Mouse (Mus musculus): Measurements from ENCODE around the gene Kiz.

The Kiz gene

DNA sequence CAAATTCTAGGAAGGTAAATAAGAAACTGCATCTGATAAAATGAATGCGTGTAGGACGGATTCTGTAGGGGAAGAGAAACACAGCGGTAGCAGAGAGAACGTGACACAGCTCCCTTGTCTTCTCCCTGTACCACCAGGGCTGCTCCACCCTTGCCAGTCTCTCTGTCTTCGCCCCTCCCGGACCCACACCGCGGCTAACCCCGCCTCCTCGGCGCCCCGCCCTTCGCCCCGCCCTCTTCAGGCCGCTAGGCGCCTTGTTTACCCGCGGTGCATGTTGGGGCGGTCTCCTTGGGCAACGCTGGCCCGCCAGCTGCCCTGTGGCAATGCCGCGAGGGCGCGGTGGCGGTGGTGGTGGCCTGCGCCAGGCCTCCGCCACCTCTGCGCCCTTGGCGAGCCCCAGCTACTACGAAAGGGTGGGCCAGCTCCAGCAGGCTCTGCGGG, at the start of gene Kiz:
Gene Kiz, plus strand, starts transcription at position 266 of the 441 bp plus-strand sequence.
- peak; percentile 93 for DNase-seq (ENCODE audit: low spot score in 2 of 2)

DNA sequence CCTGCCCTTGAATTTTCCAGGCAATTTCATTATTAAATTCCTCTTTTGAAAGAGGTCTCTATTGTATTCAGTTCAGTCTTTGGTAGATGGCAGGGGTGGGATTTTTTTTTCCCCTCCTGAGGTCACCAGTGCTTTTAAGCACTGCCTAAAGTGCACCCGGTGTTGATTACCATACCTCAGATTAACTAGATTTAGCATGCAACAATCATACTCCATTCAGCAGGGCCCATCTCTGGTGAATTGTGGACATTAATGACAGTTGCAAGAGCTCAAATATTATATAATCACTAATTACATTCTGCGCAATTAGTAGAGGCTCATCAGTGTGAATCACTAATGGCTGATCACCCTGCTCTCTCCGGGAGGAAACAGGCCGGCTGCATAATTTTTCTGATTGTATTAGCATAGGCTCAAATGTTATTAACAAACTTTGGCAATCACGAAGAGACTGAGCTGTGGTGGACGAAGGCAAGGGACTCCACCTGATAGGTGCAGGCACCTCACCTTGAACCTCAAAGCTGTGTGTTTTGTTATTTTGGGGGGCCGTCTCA, 45.9 kb upstream of the Kiz start:
- no peak for DNase-seq (ENCODE audit: low spot score in 2 of 2)

DNA sequence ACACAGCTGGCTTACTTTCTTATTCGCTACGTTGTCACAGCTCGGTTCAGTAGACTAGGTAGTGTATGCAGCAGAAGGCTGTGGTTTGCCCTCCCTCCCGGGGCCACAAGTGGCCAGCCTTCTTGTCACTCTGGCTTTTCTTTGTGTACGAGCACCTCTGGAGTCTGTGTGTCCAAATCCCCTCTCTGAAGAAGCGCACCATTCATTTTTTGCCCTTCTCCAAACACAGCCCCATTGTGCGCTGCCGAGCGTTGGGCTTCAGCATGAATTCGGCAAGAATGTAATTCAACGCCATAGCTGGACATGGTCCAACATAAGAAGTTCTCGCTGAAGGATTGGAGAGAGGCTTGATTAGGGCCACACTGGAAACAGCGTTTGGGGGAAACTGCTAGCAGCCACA, 45.0 kb upstream of the Kiz start:
- DNase-seq (ENCODE audit: low spot score in 2 of 2), result no peak

DNA sequence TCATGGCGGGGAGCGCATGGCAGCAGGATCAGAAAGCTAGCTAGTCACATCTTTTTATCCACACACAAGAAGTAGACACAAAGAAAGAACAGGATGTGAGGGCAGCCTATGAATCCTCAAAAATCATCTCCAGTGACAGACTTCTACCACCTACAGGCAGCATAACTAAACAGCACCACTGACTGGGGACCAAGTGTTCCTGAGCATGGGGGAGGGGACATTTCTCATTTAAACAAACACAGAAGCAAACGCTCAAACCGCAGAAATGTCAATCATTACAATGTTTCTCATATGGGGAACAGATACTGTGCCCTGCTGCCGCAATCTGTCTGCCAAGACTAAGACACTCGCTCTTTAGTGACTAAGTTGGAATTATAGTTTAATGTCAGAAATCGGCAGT, 40.7 kb upstream of the Kiz start:
- no peak for DNase-seq (ENCODE audit: low spot score in 2 of 2)

DNA sequence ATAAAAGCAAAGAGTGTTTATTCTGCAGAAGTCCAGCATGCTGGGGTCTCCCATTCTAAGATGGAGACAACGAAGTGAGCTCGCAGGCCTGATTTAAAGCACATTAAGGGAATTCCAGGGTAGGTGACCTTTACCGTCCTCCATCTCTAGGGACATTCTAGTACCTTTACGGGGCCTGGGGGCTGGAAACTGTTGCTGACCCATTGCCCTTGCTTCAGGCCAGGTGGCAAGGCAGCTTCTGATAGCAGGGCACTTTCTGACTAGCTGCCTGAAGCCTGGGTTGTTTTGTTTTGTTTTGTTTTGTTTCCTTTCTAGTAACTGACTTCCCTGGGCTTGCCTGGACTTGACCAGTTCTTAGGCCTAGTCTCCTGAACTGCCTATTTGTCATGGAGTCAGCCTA, 36.6 kb upstream of the Kiz start:
- no peak for DNase-seq (ENCODE audit: low spot score in 2 of 2)

DNA sequence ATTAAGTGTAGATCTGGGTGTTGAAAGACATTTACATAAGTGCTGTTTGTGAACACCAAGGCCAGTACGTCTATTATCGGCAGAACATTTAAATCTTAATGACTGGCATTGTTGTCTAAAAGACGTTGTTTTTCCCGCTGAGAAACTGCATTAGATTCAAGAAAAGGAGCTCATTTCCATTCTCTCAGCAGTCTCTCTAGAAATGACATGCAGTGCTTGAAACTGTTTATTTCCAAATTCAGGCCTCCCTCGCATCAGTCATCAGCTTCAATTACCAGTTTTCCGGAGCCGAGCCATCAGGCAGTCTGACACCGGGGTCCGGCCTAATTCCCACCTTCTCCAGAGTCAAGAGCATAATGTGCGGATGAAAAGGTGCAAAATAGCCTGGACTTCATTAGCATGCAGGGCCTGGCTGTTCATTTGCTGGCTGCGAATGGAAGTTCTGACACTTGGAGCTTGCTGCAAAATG, 32.1 kb upstream of the Kiz start:
- no peak for DNase-seq (ENCODE audit: low spot score in 2 of 2)

DNA sequence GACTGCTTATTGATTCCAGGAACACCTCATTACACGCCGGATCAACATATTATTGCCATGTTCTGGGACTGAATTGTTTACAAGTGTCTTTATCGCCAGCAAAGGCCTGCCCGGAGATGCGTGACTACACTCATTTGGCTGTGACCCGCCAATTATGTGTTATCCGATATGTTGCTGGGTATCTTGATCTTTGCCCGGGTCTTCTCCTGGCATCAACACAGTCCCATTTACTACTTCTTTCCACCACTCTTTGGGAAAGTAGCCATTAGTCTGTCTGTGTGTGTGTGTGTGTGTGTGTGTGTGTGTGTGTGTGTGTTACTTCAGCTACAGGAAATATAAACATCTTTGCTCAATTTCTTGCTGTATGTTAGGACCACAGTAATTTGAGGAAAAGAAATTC, 31.6 kb upstream of the Kiz start:
- DNase-seq (ENCODE audit: low spot score in 2 of 2), result no peak

DNA sequence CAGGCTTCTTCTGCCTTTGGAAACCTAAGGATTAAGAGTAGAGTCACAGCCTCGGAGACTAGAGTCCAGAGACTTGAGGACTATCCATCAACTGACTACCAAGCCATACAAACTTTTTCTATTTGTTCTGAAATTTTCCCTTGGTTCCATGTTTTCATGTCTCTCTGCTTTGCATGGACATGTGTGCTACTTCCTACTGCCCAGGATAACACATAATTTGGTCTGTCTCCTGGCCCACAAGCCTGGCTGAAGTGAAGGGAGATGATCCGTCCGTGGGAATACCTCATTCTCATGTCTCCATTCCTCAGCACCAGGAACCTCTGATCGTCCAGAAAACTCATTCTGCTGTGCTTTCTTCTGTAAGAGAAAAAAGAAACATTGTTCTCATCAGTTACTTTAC, 27.7 kb upstream of the Kiz start:
- no peak for DNase-seq (ENCODE audit: low spot score in 2 of 2)

DNA sequence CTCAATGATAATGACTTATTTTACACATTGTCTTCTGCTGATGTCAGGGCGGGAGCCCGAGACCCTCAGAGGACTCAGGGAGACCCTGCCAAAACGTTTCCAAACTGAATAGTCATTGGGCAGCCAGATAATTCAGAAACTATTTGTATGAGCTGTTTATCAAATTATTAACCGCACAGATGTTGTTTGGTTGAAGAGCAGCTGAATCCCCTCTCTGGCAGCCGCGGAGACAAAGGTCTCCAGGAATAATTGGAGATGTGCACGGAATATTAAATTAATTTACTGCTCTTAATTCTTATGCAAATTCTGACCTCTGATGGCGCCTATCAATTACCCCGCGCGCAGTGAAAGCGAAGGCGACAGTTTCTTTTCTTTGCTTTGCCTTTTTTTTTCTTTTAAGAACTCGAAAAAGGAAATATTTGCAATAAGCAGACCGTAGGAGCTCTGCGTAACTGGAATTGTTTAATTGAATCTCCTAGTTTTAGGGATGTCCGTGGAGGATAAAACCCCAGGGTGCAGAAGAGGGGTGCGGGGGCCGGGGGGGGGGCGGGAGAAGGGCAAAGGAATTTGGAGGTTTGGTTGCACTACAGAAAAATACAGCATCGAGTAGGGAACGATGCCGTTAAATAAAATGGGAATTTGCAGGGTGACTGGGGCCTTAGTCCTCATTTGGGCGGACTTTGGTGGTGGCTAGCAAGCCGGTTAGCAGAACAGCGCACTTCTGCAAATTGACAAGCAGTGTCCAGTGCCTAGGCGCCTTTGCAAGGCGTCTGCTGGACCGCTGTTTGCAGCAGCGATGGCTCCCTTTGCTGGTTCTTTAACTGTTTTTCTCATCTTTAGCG, 22.2 kb upstream of the Kiz start:
- no peak for DNase-seq (ENCODE audit: low spot score in 2 of 2)

DNA sequence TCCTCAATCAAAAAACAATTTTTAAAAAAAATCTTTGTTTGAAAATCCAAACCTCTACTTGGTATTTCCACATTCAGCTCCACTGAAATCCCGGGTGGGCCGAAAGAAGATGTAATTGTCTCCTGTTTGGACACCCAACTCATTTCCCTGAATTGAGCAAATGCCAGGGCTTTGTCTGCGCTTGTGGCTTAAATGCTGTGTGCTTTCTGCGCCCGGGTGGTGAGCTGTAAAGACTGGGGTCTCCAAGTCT, 21.7 kb upstream of the Kiz start:
- no peak for DNase-seq (ENCODE audit: low spot score in 2 of 2)

DNA sequence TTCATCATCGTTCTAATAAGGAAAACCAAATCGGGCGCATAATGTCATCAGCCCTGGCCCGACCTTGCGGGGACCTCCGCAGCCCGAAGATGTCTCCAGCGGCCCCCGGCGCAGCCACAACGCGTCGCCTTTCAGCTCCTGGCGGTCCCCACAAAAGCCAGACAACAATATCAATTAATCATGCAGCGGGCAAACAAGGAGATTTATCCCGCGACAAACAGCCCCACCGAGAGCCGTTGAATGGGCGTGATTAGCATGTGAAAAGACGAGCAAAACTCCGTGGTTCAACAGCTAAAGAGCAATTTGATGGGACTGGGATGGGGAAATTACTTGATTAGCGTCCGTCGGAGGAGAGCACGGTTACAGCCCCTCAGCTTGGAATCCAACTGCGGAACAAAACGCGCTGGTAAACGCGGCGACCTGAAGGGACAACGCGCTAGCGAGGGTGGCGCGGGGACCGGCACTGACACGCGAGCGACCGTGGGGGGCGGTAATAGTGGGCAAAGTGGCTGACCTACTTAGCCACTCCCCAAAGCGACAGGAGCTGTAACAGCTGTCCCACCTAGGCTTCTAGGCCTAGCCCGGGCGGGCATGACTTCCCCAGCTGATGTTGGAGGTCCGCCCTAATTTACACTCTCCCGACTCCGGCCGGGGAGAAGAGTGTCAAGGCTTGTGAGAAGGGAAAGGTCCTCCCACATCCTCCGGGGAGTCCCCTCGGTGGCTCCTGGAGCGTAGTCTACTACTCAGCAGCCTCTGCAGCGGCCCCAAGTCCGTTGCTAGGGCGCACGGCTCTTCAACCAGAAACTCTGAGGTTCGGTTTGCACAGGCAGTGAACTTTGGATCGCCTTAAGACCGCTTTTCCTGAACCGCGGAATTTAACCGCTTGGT, 21.1 kb upstream of the Kiz start:
- DNase-seq (ENCODE audit: low spot score in 2 of 2), result no peak

DNA sequence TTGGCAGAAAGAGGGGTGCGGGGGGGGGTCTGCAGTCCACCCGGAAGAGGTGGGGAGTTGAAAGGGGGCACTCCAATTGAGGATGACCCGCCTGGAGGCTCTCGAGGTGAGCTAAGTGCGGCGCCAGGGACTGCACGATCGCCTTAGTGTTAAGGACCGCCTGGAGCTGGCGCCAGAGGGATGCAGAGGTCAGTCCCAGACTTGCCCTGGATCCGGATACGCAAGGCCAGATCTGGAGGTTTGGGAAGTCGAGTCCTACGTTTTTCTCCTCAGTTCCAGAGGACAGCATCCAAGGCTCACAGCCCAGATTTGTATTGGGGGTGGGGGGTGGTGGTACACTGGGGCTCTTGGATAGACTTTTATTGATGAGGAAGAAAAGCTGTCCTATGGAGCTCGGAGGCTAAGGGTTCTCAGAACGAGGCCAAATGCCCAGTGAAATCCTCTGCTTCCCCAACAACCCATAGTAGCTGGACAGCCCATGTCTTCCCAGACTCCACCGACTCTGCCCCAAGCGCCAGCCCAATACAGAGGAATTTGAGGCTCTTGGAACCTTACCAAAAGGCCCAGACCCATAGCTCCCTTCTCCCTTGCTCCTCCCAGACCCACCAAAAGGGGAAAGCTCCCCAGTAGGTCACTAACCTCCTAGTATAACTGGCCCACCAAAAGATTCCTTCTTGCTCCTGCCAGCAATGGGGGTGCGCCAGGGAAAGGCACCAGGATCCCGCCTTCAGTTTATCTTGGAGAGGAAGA, 20.2 kb upstream of the Kiz start:
- DNase-seq (ENCODE audit: low spot score in 2 of 2), result no peak

DNA sequence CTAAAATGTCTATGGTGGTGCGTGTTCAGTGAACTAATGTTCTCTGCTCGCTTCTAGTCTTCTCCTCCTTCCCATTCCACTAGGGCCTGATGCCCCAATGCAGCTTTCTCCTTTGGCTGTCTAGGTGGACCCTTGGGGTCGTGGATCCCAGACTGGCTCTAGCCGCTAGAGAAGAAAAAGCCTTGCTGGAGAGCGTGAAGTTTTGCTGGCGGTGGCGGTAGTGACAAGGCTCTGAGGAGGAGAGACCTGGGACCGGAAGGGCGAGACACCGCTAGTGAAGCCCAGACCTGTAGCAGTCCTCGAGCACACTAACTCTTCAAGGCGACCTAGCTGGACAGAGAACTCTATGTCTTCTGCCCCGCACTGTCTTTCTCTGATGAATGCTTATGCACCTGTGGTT, 19.4 kb upstream of the Kiz start:
- DNase-seq (ENCODE audit: low spot score in 2 of 2), result no peak

DNA sequence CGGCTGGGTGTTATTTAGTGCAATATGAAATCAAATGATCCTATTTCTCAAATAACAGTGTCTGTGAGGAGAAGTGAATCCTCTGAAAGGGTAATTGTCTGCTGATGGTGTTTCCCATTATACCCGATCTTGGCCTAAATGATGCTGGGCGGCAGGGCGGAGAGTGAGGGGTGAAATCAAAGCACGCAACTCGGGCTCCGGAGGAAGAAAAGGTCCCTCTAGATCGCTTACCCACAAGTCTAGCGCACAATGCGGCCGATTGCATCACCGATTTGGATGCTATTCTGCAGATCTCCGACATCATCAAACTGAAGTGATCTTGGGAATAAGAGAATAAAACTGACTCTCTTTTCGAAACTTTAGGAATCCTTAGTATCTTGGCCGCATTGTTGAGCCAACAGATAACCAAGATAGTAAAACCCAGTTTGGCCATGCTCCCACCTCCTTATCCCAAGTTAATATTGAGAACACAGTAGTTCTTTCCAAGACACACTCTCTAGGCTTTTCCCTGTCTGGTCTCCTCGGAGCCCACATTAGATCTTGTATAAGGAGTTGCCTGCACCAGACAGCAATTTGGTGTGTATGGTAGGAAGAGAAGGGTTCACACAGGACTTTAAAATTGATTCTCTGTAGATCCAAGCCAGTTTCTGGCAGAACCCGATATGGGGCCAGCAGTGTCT, 18.7 kb upstream of the Kiz start:
- no peak for DNase-seq (ENCODE audit: low spot score in 2 of 2)

DNA sequence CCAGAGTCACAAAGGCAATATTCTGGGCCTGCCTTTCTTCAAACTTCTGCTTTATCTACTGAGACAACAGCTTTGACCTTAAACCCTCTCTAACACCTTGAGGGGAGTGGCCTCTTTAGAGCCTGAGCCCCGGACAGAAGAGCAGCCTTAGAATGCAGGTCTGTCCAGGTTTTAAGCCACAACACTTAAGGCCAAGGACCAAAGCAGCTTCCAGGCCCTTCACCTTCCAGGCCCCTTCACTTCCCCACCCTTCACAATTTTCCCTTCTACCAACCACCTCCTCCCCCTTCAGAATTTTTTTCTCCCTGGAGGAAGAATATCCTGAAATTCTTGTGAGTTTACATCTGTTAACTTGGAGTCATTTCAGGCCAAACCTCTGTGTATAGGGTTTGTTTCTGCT, 18.0 kb upstream of the Kiz start:
- no peak for DNase-seq (ENCODE audit: low spot score in 2 of 2)

DNA sequence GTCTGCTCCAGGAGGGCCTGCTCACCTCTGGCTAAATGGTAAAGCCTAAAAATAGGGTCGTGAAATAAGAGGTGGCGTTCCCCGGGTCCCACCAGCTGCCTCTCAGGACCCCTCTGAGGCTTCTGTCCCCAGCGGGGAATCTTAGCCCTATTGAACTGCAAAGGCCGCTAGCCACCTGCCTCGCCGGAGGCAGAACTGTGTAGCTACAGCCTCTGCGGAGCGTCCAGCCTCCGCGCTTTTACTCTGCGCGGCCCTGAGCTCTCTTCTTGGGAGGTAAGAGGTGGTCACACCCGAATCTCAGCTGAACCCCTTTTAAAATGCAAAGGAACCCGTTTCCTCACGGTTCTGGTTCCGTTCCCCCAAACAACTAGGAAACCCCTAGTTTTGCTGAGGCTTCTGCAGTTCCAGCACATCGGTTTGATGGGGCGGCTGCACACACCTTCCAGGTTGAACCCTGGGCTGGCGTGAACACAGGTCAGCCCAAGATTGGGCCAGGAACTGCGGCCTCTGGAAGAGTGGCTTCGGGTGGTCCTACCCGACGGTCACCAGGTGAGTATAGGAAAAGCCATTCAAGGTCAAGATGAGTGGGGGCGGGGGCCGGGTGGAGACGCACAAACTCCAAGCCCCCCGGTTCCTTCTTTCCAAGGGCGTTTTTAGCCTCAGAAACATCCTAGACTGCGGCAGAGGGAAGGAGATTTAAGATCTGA, 16.9 kb upstream of the Kiz start:
- DNase-seq (ENCODE audit: low spot score in 2 of 2), result no peak

DNA sequence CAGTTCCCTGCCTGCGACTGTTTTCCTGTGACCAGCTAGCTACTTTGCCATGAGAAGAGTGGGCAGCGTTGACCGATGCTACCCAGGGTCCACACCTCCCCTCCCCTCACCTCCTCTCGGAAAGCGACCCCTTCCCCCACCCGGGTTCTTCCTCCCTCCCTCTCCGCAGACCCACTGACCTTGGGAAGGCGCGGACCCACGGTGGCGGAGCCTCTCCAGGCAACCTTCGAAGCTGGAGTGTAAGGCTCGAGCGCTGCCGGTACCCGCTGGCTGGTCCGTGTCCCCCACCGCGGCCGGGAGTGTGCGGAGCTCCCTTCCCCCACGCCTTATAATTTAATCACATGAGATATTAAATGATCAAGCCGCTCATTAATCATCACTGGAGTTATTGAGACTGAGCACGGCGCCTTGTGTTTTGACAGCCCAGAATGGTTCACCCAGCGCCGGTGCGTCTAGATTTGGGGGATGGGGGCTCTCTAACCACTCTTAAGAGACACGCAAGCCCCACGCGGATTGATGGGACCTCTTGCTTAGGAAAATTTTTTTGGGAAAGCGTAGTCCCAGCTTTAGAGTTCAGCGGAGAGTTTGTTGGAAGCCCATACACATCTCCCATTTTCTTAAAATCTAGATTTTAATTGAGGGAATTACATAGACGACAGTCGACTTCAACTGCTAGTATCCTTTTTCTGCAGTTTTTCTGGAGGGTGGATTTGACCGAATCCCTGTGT, 16.2 kb upstream of the Kiz start:
- no peak for DNase-seq (ENCODE audit: low spot score in 2 of 2)

DNA sequence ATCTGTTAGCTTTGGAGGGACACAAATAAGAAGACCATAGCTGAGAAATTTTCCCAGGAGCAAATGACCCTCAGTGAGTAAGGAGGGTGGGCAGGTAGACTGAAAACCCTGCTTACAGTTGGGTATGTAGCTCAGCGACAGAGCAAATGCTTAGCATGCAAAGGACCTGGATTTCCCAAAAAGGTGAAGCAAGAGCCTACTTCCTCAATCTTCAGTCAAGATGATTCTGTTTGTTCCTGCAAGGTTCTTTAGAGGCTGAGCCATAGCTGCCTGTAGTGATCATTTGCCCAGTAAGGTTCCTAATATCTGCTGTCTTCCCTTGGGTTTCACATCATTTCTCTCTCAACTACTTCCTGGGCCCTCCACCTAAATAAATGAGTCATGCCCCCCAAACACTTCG, 7.8 kb upstream of the Kiz start:
- no peak for DNase-seq (ENCODE audit: low spot score in 2 of 2)

DNA sequence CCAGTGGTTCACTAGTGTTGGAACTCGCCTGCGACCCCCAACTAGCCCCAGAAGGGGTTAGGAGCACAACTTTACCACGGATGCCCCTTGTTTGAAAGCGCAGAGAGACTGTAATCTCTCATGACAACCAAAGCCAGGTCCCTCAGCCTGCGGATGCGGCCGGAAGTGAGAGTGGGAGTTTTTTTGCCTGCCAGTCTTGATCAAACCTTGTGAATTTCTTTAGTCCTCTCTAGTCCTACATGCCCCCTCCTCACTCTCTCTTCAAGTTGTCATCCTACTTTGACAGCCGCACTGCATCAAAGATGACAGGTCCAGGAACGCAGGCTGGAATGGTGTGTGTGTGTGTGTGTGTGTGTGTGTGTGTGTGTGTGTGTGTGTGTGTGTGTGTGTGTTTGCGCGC, 456 bp downstream of the Kiz start:
- peak in 1 of 2 experiments; percentile 53 for DNase-seq (ENCODE audit: low spot score in 2 of 2)

DNA sequence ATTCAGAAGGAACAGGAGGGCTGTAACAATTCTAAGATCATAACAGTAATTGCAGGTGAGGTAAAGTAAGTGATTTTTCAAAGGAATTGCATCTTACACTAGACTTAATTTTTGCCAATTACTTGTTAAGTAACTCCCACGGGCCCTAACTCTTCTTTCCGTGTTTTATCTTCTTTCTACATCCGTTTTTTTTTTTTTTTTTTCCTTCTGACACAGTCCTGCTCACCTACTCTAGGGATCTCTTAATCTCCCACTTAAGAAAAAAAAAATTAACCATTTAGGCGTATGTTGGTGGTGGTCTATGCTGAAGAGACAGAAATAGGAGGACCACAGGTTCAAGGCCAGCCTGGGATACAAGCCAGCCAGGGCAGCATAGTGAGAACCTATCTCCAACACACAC, 1.2 kb downstream of the Kiz start:
- no peak for DNase-seq (ENCODE audit: low spot score in 2 of 2)
